Mouse (Mus musculus) hindbrain, embryonic 14.5 days (tissue): ENCODE data around the gene Lrmda. TPM values are rescaled to one million over a fixed set of nuclear protein-coding genes. Genes with fewer than 3 reads are reported as not detected.
A peak's percentile ranks its signal among the peaks of the same experiment; 100 is the strongest.

Experiments used
- ATAC-seq: fragments of 200-750 bp; cut with Nextera tagmentation; 2 replicates; pipeline ENCODE4 v1.8.0; 2017; ENCODE audit warnings: moderate number of reproducible peaks, mild to moderate bottlenecking, moderate TSS enrichment, moderate library complexity; ENCODE audit not compliant: low FRiP score
- DNase-seq: peaks from one replicate; pipeline ENCODE4 v3.0.0-alpha.2; 2015; ENCODE audit warnings: low spot score
- H3K27ac ChIP-seq: fragments of 300-500 bp; sonication (generic); 2 replicates; pipeline ENCODE4 v1.5.1; 2014; ENCODE audit warnings: mild to moderate bottlenecking, moderate library complexity
- H3K27me3 ChIP-seq: fragments of 300-500 bp; sonication (generic); 2 replicates; pipeline ENCODE4 v1.6.1; 2014; ENCODE audit warnings: mild to moderate bottlenecking, low read length, mixed read lengths; ENCODE audit not compliant: control insufficient read depth, insufficient read depth
- H3K36me3 ChIP-seq: fragments of 300-500 bp; sonication (generic); replicated peaks from 2 replicates; pipeline ENCODE4 v1.6.1; 2014; ENCODE audit not compliant: control insufficient read depth, insufficient read depth
- H3K4me1 ChIP-seq: fragments of 300-500 bp; sonication (generic); replicated peaks from 2 replicates; pipeline ENCODE4 v1.6.1; 2014; ENCODE audit warnings: antibody characterized with exemption, low read length, mixed read lengths; ENCODE audit not compliant: control insufficient read depth, insufficient read depth
- H3K4me2 ChIP-seq: fragments of 300-500 bp; sonication (generic); replicated peaks from 2 replicates; pipeline ENCODE4 v1.6.1; 2014; ENCODE audit warnings: mild to moderate bottlenecking, moderate library complexity
- H3K4me3 ChIP-seq: fragments of 300-500 bp; sonication (generic); replicated peaks from 2 replicates; pipeline ENCODE4 v1.5.1; 2014; ENCODE audit warnings: mild to moderate bottlenecking, low read length
- H3K9ac ChIP-seq: fragments of 300-500 bp; sonication (generic); 2 replicates; pipeline ENCODE4 v1.6.1; 2014
- H3K9me3 ChIP-seq: fragments of 300-500 bp; sonication (generic); 2 replicates; pipeline ENCODE4 v1.6.1; 2016; ENCODE audit warnings: low read length; ENCODE audit not compliant: control insufficient read depth
- WGBS: fragments of 180-500 bp; shearing (Covaris S2); extraction: QIAGEN DNeasy Blood & Tissue Kit; methylation state at CpG from one replicate; pipeline ENCODE4 v1.1.7; 2014; 5-methylcytosine and 5-hydroxymethylcytosine counted together
- polyA plus RNA-seq: library from polyadenylated mRNA; unstranded; fragments of >200 nt; fragmentation: Nextera tagmentation; extraction: Ambion mirVana; gene quantifications from 2 replicates; pipeline ENCODE4 v1.2.1, GENCODE M21; 2014

Gene Lrmda
- polyA plus RNA-seq, 1 experiment from 2014 or later = 0.64 TPM

DNA sequence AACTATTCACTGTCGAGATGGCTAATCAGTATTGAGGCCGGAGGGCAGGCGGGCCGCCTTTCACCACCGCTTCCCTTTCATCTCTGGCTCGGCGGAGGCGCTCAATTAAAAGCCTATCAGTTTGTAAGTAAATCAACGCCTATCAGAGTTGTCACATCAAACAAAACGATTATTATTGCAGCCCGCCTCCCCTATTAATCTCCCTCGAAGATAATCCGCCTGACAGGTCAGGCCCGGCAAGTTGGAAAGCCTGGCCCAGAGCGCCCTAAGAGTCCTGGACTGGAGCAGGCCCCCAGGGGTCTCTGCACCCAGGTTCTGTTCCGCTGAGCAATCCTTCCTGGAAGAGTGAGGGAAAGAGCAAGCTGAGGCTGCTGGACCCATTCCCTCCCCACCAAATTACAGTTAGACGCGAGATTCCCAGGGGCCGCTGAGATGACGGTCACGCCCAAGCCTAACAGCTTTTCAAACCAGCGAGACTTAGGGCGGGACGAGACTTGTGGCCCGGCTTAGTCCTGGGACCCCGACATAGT, 28.2 kb upstream of the Lrmda start:
- Histone ChIP-seq H3K4me1 (peaks cover 25% of the 10 kb centered on the region), H3K27ac (peak overlapping the region; percentile 87)
- peak; percentile 68 for DNase-seq

DNA sequence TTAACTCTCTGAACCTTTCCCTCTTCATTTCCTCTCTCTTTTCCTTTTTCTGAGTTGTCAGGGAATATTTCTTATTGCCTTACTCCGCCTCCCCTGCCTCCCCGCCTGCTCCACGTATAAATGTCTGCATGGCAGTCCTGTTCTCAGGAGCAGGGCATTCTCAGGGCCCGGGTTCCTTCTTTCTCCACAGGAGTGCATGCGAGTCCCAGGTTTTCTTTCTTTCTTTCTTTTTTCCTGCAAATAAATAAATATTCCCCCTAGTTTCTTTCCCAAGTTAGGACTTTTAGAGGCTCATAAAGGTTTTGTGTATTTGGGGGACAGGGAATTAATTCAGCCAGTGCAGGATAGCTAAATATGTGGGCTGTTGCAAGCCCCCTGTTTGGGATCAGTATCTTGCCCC, 27.7 kb upstream of the Lrmda start:
- peak overlapping the region; percentile 80; the same call in 1 of the 2 replicates for H3K4me3 ChIP-seq
- ATAC-seq (no peak), DNase-seq (no peak)
- peak overlapping the region; percentile 62 for H3K4me2 ChIP-seq
- peak overlapping the region; percentile 59; the same call in 1 of the 2 replicates for H3K9ac ChIP-seq
- H3K27me3 ChIP-seq = peaks cover 32% of the 10 kb centered on the region
- H3K9me3 ChIP-seq = no peaks in the 10 kb centered on the region
- 10% methylated on average over 5 of the region's 5 CpGs for WGBS
- H3K27ac ChIP-seq = peak overlapping the region; percentile 87; the same call in 1 of the 2 replicates
- H3K36me3 ChIP-seq = no peaks in the 10 kb centered on the region
- peaks cover 25% of the 10 kb centered on the region for H3K4me1 ChIP-seq

More for the DNA sequence above, 28.2 kb upstream of the Lrmda start:
- Histone ChIP-seq H3K36me3 (no peaks in the 10 kb centered on the region), H3K27me3 (peaks cover 28% of the 10 kb centered on the region), H3K9me3 (no peaks in the 10 kb centered on the region), H3K4me2 (peak overlapping the region; percentile 62), H3K9ac (peak overlapping the region; percentile 59), H3K4me3 (peak overlapping the region; percentile 80)
- ATAC-seq = no peak
- WGBS = under 1% methylated on average over 26 of the region's 26 CpGs

DNA sequence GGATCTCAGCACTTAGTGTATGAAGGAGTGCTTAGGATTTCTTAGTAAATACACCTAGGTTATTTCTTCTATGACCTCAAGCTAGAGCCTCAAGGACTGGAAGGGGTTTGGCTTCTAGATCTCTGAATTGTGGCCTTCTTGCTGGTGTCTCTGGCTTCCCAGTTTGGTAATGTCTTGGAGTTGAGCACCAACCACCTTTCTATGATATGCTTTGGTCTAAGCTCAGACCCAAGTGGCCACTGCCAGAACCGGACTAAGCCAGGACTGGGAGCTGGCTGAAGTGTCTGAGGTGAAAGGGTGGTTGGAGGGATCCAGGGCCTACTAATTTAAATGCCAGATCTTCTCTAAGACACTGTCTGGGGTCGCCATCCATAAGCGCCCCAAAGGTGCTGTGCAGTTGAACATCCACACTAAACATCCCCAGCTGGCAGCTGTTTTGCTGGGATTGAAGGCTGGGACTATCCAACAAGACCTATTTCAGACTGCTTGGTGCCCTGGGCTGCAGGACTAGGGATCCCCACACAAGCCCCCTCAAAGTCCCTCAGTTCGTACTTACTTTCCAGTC, 27.1 kb upstream of the Lrmda start:
- Histone ChIP-seq H3K9ac (peak overlapping the region; percentile 59; the same call in 1 of the 2 replicates), H3K4me3 (peak overlapping the region; percentile 80), H3K27ac (no peak overlapping the region), H3K9me3 (no peaks in the 10 kb centered on the region), H3K27me3 (peaks cover 32% of the 10 kb centered on the region), H3K36me3 (no peaks in the 10 kb centered on the region), H3K4me1 (peaks cover 25% of the 10 kb centered on the region), H3K4me2 (peak overlapping the region; percentile 62)
- 38% methylated on average over 4 of the region's 4 CpGs for WGBS
- DNase-seq = no peak
- no peak for ATAC-seq

DNA sequence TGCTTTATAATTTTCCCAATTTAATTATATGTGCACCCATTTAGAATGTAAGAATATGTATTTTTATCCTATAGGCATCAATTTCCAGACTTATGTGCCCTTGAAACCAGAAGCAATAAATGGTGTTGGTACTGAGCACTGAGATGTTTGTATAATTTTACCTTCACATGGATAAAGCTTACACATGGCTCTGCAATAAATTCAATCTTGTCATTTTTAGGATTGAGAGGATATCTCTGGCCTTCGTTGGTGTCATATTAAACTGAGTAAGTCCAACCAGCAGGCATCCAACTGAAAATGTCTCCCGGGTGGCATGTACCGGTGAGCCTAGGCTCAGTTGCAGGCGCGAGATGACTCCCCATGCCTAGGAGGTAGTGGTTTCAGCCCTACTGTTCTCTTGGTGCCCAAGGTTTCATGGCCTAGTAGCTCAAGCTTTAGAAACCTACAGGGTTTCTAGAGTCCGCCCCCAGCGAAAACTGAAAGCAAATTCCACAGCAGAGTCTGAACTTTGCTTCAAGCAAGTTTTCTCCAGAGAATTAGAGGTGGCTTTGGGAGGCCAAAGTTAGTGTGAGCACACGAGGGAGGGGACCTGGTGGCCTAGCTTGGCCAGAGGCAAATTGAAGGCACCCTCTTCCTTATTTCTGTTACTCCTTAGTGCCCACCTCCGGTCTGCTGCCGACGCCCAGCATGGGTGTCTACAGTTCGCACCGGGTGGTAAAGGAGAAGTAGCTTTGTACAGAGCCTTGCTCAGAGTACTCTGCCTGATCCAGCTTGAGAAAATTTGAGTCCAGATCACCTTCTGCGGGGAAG, 26.1 kb upstream of the Lrmda start:
- Histone ChIP-seq H3K9ac (peak overlapping the region; percentile 59), H3K27ac (peak overlapping the region; percentile 58), H3K4me3 (peak overlapping the region; percentile 41; the same call in 1 of the 2 replicates), H3K4me1 (peaks cover 25% of the 10 kb centered on the region), H3K4me2 (peak overlapping the region; percentile 63), H3K36me3 (no peaks in the 10 kb centered on the region), H3K9me3 (no peaks in the 10 kb centered on the region), H3K27me3 (peaks cover 32% of the 10 kb centered on the region)
- no peak for DNase-seq
- 18% methylated on average over 14 of the region's 14 CpGs for WGBS
- ATAC-seq = no peak

DNA sequence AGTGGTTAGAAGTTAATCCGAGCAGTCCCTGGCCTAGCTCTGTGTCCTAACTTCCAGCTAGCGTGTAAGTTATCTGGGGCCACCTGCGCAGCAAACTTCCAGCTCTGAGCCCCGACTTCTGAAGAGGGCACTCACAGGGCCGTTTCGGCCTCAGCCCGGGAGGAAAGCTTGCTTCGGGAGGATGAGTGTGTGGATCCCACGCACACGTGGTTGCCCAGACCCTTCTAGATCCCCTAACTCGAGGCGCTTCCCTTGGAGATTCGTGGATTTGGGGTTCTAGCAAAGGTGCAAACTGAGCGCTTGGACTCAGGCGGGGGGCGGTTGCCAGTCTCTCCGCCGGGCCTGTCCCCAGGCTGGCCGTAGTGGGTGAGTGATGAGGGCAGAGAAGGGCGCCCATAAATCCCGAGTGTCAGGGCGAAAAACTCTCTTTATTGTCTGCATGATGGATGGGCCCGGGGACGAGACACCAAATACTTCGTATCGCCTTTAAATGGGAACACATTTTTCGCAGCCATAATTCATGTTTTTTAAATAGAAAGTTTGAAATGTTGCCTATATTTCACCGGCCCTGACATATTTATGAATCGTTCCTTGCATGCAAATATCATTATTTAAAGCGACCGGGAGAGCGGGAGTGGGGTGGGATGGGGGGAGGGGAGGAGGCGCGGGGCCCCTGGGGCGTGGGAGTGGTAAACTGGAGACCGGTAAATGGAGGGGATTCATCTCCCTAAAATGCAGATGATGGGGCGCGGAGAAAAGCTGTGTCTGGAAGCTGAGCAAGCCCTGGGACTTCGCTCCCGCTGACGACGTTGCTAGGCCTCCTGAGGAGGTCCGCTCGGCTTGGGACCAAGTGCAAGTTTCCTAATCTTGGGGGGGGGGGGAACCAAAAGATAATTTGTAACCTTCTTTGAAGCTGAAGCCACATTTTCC, 25.2 kb upstream of the Lrmda start:
- H3K9ac ChIP-seq = peak overlapping the region; percentile 59
- ATAC-seq (no peak), DNase-seq (no peak)
- no peaks in the 10 kb centered on the region for H3K9me3 ChIP-seq
- no peaks in the 10 kb centered on the region for H3K36me3 ChIP-seq
- peaks cover 32% of the 10 kb centered on the region for H3K27me3 ChIP-seq
- peak overlapping the region; percentile 63 for H3K4me2 ChIP-seq
- peak overlapping the region; percentile 41 for H3K4me3 ChIP-seq
- H3K4me1 ChIP-seq = peaks cover 20% of the 10 kb centered on the region
- WGBS = 3% methylated on average over 43 of the region's 44 CpGs
- peak overlapping the region; percentile 58 for H3K27ac ChIP-seq

DNA sequence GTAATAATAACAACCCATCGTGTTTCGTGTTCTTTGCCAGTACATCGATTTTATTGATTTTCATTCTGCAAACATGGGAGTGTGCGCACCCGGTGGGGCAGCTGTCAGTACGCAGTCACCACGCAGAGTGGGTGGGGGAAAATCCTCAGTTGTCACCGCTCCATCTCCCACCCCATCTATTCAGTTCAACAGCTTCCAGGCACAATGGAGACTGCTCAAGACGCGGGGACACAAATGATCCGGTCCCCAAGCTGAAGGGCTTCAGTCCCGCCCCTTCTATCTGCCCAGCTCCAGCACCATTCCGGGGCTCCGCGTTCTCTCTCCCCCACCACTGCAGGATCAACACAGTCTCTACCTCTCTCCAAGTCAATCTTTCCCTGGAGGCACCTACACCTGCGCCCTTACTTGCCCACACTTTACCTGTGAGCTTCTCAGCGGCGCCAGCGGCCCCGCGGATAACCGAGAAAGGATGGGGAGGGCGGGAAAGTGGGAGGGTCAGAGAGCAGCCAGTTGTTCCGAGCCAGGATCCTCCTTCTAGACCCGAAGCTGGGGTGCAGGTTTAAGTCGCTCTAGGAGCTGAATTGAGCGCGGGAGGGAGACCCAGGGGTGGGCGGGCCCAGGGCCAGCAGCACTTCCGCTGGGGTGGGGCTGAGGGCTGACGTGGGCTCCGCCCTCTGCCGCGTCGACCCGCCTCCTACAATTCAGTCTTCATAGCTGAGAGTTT, 24.3 kb upstream of the Lrmda start:
- peak; percentile 63 for DNase-seq
- under 1% methylated on average over 36 of the region's 36 CpGs for WGBS
- Histone ChIP-seq H3K9ac (peak overlapping the region; percentile 59), H3K27me3 (peaks cover 32% of the 10 kb centered on the region), H3K36me3 (no peaks in the 10 kb centered on the region), H3K27ac (peak overlapping the region; percentile 22; the same call in 1 of the 2 replicates), H3K4me2 (peak overlapping the region; percentile 63), H3K4me3 (peak overlapping the region; percentile 41), H3K9me3 (no peaks in the 10 kb centered on the region), H3K4me1 (peaks cover 19% of the 10 kb centered on the region)
- ATAC-seq = peak; percentile 78; the same call in 1 of the 2 replicates

DNA sequence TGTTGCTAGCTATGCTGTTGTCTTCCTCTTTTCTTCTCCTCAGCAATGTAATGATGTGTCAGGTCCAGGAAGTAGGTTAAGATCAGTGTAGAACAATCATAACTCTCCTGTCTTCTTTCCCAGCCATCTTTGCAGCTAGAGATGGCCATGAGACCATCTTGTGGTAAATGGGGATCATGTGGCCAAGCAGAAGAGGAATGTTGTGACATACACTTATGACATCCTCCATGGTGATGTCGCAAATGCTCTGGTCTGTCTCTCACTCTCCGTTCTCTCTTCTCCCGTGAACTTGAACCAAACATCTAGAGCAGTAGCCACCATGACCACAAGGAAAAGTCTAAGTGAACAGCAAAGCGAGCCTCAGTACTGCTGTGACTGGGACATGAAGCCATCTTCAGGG, 19.9 kb upstream of the Lrmda start:
- Histone ChIP-seq H3K4me1 (no peaks in the 10 kb centered on the region; the same call in 1 of the 2 replicates), H3K36me3 (no peaks in the 10 kb centered on the region), H3K27ac (no peak overlapping the region), H3K27me3 (peaks cover 9% of the 10 kb centered on the region), H3K9ac (no peak overlapping the region), H3K4me2 (no peak overlapping the region), H3K9me3 (no peaks in the 10 kb centered on the region), H3K4me3 (no peak overlapping the region)
- 94% methylated on average over 4 of the region's 4 CpGs for WGBS
- DNase-seq (no peak), ATAC-seq (no peak)

DNA sequence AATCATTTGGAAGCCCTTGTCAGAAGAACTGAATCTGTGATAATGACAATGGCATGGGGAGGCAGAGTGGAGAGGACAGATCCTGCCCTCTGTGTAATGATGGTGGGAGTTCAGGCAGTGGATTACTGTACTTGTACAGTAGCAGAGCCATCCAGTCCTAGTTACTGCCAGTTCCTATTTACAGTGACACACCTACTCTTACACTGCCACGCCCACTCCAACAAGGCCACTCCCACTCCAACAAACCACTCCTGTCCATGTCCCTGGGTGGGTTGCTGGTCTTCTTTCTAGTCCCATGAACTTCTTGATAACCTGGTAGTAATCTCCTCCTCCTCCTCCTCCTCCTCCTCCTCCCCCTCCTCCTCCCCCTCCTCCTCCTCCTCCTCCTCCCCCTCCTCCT, 16.3 kb upstream of the Lrmda start:
- Histone ChIP-seq H3K9me3 (no peaks in the 10 kb centered on the region), H3K27me3 (peaks cover 6% of the 10 kb centered on the region), H3K9ac (no peak overlapping the region), H3K36me3 (no peaks in the 10 kb centered on the region), H3K4me2 (no peak overlapping the region), H3K27ac (no peak overlapping the region), H3K4me3 (no peak overlapping the region), H3K4me1 (no peaks in the 10 kb centered on the region)
- ATAC-seq (no peak), DNase-seq (no peak)
- 88% methylated on average over 1 of the region's 1 CpGs for WGBS
